Mouse (Mus musculus) brown adipose tissue, adult 24 weeks (tissue): Measurements from ENCODE around the gene Tshr. TPM values are rescaled to one million over a fixed set of nuclear protein-coding genes. Genes with fewer than 3 reads are reported as not detected.

Source experiments
- H3K27ac ChIP-seq: fragments of 200-500 bp; replicated peaks from 2 replicates; pipeline ENCODE4 v1.5.1; 2012; ENCODE audit warnings: low read depth, mild to moderate bottlenecking, low read length
- H3K4me1 ChIP-seq: fragments of 200-500 bp; 2 replicates; pipeline ENCODE4 v1.6.1; 2012; ENCODE audit warnings: low read length, mixed read lengths; ENCODE audit not compliant: control insufficient read depth, insufficient read depth, insufficient read length
- H3K4me3 ChIP-seq: fragments of 200-500 bp; 2 replicates; pipeline ENCODE4 v1.5.1; 2012; ENCODE audit warnings: low read depth, mild to moderate bottlenecking, low read length, moderate library complexity; ENCODE audit not compliant: insufficient read depth
- polyA plus RNA-seq: library from polyadenylated mRNA; stranded (reverse); fragments of >200 nt; gene quantifications from 2 replicates; pipeline ENCODE4 v1.2.4, GENCODE M21; 2012; ENCODE audit not compliant: missing spikeins, insufficient read depth, insufficient read length

Tshr gene
- polyA plus RNA-seq, 1 experiment = 15.3 TPM

DNA sequence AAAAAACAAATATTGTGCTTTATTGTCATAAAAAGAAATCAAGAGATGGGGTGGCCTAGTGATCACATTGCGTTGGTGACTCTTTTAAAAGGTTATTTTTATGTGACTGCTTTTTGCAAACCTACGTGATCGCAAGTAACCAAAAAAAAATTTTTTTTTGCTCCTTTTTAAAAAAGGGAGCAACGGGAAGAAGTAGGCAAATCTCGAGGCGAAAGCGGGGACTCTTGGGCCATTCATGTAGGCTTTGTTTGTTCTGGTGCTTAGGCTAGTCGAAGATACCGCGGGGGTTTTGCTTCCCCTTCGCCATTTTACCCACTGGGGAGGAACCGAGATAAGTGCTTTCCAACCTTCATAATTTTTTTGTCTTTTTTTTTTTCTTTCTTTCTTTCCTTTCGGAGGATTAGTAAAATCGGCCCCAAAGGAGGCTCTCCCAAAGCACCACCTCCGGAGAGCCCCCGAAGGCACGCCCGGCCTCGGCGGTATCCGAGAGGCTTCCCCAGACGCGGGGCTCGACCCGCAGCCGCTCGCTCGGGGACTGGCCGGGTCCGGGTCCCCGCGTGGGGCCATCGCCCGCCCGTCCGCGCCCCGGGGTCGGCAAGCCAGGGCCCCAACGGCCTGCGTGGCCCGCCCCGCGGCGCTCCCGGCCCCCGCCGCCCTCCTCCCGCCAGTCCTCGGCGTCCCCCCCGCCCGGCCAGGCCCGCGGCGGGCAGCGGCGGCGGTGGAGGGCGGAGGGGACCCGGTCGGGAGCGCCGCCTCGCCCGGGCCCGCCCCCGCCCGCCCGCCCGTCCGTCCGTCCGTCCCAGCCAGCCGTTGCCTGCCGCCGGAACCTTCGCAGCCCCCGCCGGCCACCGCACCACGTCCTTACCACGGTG, 204.5 kb downstream of the Tshr start:
- H3K4me1 ChIP-seq = peaks cover 3% of the 10 kb centered on the region; the same call in 1 of the 2 replicates

DNA sequence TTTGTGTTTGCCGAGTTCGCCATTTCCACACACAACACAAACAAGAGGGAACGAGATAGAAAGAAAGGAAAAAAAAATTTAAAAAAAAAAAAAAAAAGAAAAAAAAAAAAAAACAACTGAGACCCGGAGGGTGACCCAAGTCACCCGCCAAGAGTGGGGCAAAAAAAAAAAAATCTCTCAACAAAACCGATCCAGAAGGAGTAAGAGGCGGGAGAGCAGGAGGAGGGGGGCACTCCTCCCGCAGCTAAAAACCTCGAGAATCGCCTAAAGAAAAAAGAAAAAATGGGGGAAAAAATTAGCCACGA, 205.1 kb downstream of the Tshr start:
- peak overlapping the region; percentile 99 for H3K4me3 ChIP-seq
- H3K4me1 ChIP-seq = peaks cover 3% of the 10 kb centered on the region; the same call in 1 of the 2 replicates
- H3K27ac ChIP-seq = peak overlapping the region; percentile 92

More for the DNA sequence above, 204.5 kb downstream of the Tshr start:
- peak overlapping the region; percentile 95 for H3K27ac ChIP-seq
- H3K4me3 ChIP-seq = peak overlapping the region; percentile 99

DNA sequence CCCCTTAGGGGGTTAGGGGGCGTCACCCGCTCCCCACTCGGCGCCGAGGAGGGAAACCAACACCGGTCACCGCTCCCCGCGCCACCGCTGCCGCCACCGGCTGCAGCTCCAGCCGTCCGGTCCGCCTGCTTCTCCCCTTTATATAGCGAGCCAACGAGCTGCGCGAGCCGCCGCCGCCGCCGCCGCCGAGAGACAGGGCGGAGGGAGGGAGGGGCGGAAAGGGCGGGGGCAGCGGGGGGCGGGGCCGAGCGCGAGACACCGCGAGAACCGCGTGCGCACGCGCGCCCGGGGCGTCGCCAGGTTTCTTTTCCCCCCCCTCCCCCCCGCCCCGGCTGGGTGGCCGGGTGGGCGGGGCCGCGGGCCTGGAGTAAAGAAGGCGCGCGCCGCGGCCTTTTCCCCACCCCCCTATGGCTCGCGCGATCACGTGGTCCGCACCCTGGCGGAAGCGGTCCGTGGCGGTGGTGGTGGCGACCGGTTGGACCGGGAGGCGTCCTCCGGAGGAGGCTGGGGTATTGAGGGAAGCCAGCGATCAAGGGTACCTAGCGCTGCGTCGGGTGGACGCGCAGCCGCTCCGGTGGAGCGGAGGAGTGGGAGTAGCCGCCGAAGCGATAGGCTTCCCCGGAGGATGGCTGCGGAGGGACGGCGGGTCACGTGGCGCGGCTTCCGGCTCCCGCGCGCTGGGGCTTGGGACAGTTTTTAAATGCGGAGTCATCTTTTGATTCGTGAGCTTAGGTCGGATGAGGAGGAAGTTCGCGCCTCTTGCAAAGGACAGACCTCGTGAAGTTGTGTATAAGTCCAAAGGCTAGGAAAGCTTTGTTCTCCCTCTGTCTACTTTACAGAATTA, 205.7 kb downstream of the Tshr start, which contains the start of gene Gtf2a1:
TSS of gene Gtf2a1 (minus strand) at position 641 of the 844 bp plus-strand sequence.
- peaks cover 3% of the 10 kb centered on the region; the same call in 1 of the 2 replicates for H3K4me1 ChIP-seq
- H3K4me3 ChIP-seq = peak within 1 kb of the TSS; percentile 99
- peak within 1 kb of the TSS; percentile 97 for H3K27ac ChIP-seq

DNA sequence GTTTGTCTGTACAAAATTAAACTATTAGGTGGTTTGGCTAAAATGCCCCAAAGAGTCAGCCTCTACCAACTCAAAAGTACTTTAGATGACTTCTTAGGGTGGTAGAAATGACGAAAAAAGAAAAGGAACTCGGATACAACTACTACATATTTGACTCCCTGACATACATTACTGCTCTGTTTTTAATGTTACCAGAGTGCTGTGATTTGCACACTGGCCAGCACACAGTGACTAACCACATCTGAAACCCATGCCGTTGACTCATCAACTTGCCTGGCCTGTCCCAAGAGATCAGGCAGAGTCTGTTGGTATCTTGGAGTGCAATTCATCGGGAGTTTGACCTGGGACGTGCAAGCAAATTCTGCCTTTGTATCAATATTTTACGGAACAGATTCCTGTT, 206.4 kb downstream of the Tshr start:
- Histone ChIP-seq H3K27ac (peak overlapping the region; percentile 97), H3K4me3 (peak overlapping the region; percentile 89), H3K4me1 (peaks cover 3% of the 10 kb centered on the region; the same call in 1 of the 2 replicates)

DNA sequence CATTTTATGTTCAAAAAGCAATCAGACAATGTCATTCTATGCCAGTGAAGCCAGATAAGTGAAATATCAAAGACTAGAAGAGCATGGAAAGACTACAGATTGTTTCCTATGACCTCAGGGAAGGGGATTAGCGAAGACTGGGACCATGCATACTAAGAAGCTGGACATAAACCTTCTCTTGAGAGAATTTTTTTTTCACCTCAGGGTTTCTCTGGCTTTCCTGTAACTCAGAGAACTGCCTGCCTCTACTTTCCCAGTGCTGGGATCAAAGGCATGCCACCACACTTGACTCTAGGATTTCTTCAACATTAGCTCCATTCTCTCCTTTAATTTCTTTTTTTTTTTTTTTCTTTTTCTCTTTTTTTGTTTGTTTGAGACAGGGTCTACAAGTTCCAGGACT, 206.8 kb downstream of the Tshr start:
- Histone ChIP-seq H3K4me3 (no peak overlapping the region), H3K27ac (peak overlapping the region; percentile 97), H3K4me1 (peaks cover 3% of the 10 kb centered on the region; the same call in 1 of the 2 replicates)

DNA sequence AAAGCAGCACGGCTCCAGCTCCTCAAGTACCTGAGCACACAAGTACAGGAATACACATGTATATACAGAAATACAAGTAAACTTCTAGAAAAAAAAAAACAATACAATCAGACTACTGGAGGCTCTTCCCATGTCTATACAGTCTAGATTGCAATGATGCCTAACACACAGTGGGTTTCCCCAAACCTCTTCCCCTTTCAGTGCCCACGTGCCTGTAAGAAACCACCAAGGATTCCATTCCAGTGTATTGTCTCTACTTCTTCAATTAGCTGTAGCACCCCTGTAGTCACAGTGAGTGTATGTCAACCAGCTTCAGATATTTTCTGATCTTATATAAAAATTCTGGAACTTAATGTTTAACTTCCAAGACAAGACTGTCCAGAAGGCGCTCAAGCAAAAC, 207.8 kb downstream of the Tshr start:
- H3K4me3 ChIP-seq = no peak overlapping the region
- H3K27ac ChIP-seq = no peak overlapping the region
- H3K4me1 ChIP-seq = peaks cover 3% of the 10 kb centered on the region; the same call in 1 of the 2 replicates

Other genes with a start within 250 kb of the Tshr start
- gene Cep128, start 154 bp upstream of the Tshr start, polyA plus RNA-seq = 2.5 and 2.7 TPM in 2 replicates
- 16.8 and 17.1 TPM in 2 replicates for gene Gtf2a1, start 205.9 kb downstream of the Tshr start, polyA plus RNA-seq